Mouse (Mus musculus): ENCODE measurements around the gene Ggta1.

DNA sequence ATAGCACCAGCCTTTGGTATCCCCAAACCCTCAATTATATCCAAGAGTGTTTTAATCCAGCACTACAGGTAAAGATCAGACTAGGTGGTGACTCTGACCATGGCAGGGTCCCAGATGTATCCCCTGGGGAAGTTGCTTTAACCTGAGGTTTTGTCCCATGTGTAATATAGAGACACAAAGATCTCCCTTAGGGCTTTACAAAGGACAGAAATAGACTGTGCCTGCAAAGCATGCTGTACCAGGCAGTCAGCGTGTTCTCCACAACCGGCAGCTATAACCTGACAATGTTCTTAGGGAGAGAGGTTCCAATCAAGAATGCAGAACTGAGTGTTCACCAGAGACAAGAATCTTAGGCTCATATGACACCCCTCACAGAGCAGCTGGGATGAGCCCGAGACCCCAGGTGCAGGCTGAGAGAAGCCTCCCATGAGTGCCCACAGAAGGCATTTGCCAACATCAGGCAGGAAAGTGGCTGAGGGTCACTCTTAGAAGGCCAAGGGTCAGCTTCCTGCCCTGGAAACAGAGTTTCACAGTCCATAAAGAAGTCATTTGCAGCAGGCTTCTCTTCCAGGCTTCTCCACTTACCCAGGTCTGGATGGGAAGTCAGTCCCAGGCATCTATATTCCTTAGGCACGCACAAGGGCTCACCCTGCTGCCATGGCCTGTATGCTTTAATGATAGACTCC is 34.3 kb downstream of the Ggta1 start:
- no peak for TF ChIP-seq CTCF (conservative IDR thresholded peaks at IDR 0.05; ENCODE audit: insufficient read depth, insufficient read length, low read depth, low read length)
- no peak for TF ChIP-seq POLR2A (IDR thresholded peaks at IDR 0.05; ENCODE audit: low read depth, low read length)
